Mouse (Mus musculus): ENCODE measurements at regions not wholly inside any gene's neighbourhood (a gene's known extent, or its start where the extent isn't known, plus 50 kb on each side); places are given as distances from the start of the nearest gene placed in this dataset.

DNA sequence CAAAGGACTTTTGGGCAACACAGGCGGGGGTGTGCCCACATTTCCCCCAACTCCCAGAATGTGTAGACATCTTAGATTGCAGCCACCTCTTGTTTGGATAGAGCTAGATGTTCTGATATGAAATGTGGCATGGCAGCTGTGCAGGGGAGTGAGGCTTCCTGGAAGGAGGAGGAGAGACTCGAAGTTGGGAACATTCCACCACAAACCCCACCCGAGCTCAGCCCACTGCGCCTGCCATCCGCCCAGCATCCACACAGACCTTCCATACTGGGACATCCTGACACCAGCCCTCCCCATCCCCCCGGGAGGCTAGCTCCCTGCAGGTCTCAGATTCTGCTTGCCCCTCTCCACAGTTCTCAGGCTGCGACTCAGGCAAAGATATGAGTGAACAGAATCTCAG lies 329.9 kb downstream of the Ptpru start:
- ATAC-seq (replicated peaks in 1 of 2; ENCODE audit: insufficient read depth in 1 of 2, low FRiP score in 2 of 2, low TSS enrichment in 1 of 2, low read depth in 1 of 2, poor library complexity in 2 of 2, severe bottlenecking in 2 of 2): no peak

DNA sequence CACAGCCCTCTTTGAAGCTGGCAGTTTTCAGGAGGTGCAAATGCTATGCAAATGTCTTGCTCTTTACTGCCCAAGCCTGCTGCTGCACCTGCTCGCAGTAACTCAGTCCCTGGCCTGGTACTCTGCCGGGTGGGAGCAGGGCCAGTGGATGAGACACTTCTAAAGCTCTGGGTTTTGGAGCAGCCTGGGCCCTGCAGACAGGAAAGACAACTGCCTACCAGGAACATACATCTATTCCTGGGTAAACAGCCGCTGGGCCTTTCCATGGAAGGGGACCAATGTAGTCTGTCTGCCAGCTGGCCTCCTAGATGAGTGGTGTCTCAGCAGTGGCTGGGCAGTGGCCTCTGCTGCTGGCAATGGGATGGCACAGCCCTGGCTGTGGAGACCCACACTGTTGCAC lies 326.5 kb downstream of the Ptpru start:
- ATAC-seq (replicated peaks in 1 of 2; ENCODE audit: insufficient read depth in 1 of 2, low FRiP score in 2 of 2, low TSS enrichment in 1 of 2, low read depth in 1 of 2, poor library complexity in 2 of 2, severe bottlenecking in 2 of 2): no peak

DNA sequence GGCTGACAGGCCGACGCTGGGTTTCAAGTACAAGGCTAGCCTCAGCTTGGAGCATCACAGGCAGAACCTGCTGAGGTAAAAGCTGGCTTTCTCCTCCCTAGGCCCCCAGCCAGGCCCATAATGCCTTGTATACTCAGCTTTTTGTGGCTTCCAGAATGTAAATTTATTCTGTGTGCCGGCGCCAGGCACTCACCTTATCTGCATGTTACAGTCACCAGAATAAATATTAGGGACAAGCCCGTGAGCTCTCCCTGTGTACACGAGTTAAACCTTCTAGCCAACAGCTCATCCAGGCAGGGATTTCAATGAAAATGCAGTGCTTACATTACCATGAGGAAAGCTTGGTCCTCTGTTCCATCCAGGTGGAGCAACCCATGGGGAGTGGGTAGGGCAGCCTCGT lies 325.3 kb downstream of the Ptpru start:
- no peak for ATAC-seq (replicated peaks in 1 of 2; ENCODE audit: insufficient read depth in 1 of 2, low FRiP score in 2 of 2, low TSS enrichment in 1 of 2, low read depth in 1 of 2, poor library complexity in 2 of 2, severe bottlenecking in 2 of 2)

DNA sequence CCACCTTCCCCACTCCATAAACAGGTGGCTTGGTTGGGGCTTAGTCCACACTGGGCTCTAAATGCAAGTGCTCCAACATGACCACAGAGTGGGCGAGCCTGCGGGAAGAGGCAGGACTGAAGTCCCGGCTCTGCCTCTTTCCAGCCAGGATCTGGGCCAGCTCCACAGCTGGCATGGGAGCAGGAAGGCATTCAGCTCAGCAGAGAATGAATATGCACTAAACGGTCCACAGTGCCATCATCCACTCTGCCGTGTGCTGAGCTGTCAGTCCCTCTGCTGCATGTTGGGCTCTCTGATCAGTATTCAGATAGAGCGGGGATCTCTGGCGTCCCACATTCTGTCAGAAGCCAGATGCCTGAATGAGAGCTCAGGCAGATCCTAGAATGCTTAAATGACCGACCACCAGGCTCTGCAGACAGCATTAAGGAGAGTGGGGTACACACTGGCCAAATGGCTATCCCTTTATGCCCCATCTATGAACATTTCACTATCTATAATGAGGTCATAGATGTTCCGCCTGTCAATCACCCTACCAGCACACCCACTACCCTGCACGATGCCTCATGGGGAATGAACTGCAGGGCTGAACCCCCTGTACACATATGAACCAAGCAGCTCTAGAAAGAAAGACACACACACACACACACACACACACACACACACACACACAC lies 317.3 kb downstream of the Ptpru start:
- ATAC-seq (replicated peaks in 1 of 2; ENCODE audit: insufficient read depth in 1 of 2, low FRiP score in 2 of 2, low TSS enrichment in 1 of 2, low read depth in 1 of 2, poor library complexity in 2 of 2, severe bottlenecking in 2 of 2): no peak

DNA sequence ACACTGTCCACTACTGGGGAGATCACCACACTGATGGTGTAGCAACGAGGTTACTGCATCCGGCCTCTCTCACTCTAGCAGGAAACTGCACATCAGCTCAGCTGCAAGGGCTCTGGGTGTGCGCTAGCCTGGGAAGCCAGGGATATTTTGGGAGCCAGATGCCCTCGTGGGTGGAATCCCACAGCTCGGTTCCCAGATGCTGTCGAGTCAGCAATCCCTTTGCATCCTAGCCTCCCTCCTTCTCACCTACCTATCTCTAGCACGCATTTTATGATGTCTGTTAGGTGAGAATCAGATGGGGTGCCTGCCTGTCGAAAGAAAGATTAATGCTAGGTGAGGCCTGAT lies 316.8 kb downstream of the Ptpru start:
- ATAC-seq (replicated peaks in 1 of 2; ENCODE audit: insufficient read depth in 1 of 2, low FRiP score in 2 of 2, low TSS enrichment in 1 of 2, low read depth in 1 of 2, poor library complexity in 2 of 2, severe bottlenecking in 2 of 2): no peak

DNA sequence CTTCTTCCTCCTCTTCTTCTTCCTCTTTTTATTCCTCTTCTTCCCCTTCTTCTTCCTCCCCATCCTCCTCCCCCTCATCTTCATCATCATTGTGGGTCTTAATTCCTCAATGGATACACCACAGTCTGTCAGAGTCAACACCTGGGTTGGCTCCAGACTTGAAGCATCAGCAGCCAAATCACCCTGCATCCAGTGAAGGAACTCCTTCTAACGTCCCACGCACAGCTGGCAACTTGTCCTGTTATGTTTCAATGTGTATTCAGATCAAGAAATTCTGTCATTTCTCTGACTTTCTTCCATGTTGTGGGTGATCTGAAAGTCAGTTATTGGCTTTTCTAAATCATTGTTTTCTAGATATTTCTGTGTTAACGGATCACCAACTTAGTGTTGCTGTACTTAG lies 312.9 kb downstream of the Ptpru start:
- ATAC-seq (replicated peaks in 1 of 2; ENCODE audit: insufficient read depth in 1 of 2, low FRiP score in 2 of 2, low TSS enrichment in 1 of 2, low read depth in 1 of 2, poor library complexity in 2 of 2, severe bottlenecking in 2 of 2): no peak

DNA sequence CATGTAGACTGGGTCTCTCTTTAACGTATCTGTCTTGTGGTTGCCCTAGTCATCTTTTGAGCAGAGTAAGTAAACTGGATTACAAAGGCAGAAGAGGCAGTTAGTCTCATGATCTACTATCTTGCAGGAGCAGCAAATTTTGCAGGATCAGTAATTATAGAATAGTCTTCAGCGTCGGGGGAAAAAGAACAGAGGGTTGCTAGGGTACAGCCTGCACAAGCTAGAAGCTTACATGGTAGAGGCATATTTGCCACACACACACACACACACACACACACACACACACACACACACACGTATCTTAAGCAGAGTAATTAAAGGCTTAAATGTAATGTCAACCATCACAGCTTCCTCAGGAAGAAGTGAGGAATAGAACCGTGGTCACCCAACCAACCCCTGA lies 307.6 kb downstream of the Ptpru start:
- ATAC-seq (replicated peaks in 1 of 2; ENCODE audit: insufficient read depth in 1 of 2, low FRiP score in 2 of 2, low TSS enrichment in 1 of 2, low read depth in 1 of 2, poor library complexity in 2 of 2, severe bottlenecking in 2 of 2): no peak

DNA sequence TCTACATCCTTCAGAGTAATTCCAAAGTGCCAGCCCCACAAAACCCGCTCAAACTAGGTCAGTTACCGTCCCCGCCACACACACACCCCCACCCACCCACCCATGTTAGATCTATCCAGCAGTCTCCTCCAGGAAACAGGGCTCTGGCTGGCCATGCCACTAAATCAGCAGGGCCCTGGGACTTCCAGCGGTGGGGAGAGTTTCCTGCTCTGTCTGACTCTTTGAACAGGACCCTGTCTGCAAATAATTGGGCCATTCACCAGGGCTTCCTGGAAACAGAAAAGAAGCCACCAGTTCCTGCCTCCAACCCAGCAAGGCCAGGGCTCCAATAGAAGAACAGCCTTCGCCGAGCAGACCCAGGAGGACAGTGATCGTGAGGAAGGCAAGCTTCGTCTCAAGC lies 307.1 kb downstream of the Ptpru start:
- ATAC-seq (replicated peaks in 1 of 2; ENCODE audit: insufficient read depth in 1 of 2, low FRiP score in 2 of 2, low TSS enrichment in 1 of 2, low read depth in 1 of 2, poor library complexity in 2 of 2, severe bottlenecking in 2 of 2): no peak

DNA sequence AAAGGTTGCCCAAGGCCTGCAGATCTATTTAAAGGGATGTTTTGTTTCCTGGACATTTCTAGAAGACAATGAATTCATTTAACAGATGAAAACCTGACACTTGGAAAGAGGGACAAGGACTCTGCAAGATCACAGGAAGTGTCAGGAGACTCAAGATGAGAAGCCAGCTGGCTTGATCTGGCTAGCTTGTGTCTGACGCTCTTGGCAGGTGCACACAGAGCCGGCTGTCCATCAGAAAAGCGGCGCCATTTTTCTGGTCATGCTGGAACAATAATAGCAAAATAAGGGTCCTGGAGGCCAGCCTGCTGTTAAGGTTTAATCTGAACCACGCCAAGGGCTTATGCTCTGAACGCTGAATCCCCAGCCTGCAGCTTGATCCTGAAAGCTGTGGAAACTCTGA lies 303.3 kb downstream of the Ptpru start:
- no peak for ATAC-seq (replicated peaks in 1 of 2; ENCODE audit: insufficient read depth in 1 of 2, low FRiP score in 2 of 2, low TSS enrichment in 1 of 2, low read depth in 1 of 2, poor library complexity in 2 of 2, severe bottlenecking in 2 of 2)

DNA sequence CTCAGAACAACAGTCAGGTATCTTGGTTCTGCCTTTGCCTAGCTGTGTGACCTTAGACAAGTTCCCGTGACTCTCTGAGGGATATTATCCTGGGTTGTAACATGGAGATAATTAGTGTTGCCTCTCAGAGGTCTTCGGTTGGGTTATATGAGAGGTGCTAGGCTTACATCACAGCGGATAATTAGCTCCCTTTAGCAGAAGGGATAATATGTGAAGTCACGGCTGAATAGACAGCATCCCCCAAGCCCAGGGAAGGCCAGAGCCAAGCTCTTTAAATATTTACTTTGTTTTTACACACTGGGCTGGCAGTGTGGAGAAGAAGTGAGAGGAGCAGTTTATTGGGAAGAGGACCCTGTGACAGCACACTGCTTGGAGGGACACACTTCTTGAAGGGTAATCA lies 299.9 kb downstream of the Ptpru start:
- ATAC-seq (replicated peaks in 1 of 2; ENCODE audit: insufficient read depth in 1 of 2, low FRiP score in 2 of 2, low TSS enrichment in 1 of 2, low read depth in 1 of 2, poor library complexity in 2 of 2, severe bottlenecking in 2 of 2): no peak

DNA sequence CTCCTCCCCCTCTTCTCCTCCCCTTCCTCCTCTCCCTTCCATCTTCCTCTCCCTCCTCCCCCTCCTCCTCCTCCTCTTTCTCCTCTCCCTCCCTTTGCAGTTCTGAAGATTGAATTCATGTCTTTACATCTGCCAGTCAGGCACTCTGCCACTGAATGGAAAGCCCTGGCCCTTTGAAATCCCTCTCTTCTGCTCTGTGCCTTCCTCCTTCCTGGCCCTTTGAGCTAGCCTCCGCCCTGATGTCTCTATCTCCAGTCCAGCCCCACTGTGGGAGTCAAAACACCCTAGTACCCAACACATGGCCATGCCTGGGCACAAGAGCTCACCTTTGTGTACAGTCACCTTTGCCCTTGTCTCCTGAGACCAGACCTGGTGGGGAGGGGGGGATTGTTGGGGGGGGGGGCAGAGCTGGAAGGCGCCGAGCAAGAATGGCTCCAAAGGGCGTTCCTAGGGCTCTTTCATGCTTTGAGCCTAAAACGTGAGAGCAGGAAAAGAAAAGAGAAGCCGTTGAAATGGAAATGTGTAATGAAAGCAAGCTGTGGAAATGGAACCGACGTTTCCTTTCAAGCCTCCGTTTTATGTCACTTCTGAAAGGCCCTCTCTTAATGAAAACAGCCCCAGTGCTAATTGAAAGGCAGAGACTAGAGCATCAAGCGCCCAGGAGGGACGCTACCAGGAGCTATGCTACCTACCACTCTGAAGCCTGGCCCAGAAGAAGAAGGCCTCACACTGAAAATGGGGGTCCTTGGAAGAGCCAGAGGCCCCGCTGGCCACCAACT lies 291.5 kb downstream of the Ptpru start:
- no peak for ATAC-seq (replicated peaks in 1 of 2; ENCODE audit: insufficient read depth in 1 of 2, low FRiP score in 2 of 2, low TSS enrichment in 1 of 2, low read depth in 1 of 2, poor library complexity in 2 of 2, severe bottlenecking in 2 of 2)

DNA sequence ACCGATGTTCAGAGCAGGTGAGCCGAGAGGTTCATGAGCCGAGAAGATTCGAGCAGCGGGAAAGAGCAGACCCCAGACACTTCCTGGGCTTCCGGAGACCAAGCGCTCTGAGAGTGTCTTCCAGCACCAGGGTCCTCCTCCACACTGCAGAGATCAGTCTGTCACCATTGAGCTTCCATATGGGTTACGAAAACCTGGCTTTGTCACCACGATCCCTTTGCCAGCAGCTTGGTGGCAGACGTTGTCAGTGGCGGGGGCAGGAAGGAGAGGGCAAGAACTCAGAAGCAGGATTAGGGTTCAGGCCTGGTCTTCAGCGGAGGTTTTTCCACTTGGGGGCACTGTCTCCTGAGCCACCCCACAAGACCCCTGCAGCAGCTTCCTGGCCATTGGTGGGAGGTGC lies 288.5 kb downstream of the Ptpru start:
- no peak for ATAC-seq (replicated peaks in 1 of 2; ENCODE audit: insufficient read depth in 1 of 2, low FRiP score in 2 of 2, low TSS enrichment in 1 of 2, low read depth in 1 of 2, poor library complexity in 2 of 2, severe bottlenecking in 2 of 2)

DNA sequence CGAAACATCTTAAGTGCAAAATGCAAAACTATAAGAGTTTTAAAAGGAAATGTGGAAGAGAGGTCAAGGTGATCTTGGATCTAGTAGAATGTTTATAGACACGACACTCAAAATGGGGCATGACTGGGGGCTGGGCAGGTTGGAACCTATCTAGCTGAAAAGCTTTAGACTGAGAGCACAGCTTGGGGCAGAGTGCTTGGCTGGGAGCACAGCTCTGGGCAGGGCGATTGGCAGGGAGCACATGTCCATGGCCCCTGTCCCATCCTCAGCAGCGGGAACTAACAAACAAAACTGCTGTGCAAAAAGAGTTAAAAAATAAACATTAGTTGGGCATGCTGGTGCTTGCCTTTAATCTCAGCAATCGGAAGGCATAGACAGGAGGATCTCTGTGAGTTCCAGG lies 279.6 kb downstream of the Ptpru start:
- no peak for ATAC-seq (replicated peaks in 1 of 2; ENCODE audit: insufficient read depth in 1 of 2, low FRiP score in 2 of 2, low TSS enrichment in 1 of 2, low read depth in 1 of 2, poor library complexity in 2 of 2, severe bottlenecking in 2 of 2)

DNA sequence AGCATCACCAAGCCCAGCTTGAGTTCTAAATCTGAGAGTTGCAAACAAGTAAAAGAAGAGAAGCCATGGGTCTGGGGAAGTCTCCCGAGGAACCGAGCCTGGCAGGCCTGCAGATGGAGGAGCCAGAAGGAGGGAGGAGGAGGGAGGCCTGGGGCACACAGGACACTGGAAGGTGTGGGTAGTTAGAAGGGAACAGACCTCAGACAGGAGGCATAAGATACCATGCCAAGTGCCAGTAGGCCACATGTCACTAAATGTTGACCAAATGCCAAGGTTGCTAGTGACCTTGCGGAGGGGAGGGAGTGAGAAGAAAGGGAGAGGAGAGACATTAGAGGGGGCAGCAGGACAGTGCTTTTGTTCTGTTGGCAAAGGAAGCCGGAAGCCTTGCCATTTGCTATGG lies 274.2 kb downstream of the Ptpru start:
- ATAC-seq (replicated peaks in 1 of 2; ENCODE audit: insufficient read depth in 1 of 2, low FRiP score in 2 of 2, low TSS enrichment in 1 of 2, low read depth in 1 of 2, poor library complexity in 2 of 2, severe bottlenecking in 2 of 2): no peak

DNA sequence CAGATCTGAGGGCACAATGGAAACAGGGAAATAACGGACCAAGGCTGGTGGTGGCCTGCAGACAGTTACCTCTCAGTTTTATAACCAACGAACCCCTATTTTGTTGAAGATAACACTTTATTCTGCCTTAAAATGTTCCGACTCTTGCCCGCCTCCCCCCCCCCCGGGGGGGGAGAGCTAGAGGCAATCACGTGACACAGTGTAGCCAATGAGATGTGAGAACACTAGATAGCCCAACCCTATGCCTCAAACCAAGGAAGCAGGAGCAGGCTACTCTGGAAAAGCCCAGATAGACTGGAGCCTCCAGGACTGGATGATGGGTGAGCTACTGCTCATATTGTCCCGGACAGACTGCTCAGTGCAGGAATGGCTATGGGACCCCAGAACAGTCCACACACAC lies 272.9 kb downstream of the Ptpru start:
- ATAC-seq (replicated peaks in 1 of 2; ENCODE audit: insufficient read depth in 1 of 2, low FRiP score in 2 of 2, low TSS enrichment in 1 of 2, low read depth in 1 of 2, poor library complexity in 2 of 2, severe bottlenecking in 2 of 2): no peak

DNA sequence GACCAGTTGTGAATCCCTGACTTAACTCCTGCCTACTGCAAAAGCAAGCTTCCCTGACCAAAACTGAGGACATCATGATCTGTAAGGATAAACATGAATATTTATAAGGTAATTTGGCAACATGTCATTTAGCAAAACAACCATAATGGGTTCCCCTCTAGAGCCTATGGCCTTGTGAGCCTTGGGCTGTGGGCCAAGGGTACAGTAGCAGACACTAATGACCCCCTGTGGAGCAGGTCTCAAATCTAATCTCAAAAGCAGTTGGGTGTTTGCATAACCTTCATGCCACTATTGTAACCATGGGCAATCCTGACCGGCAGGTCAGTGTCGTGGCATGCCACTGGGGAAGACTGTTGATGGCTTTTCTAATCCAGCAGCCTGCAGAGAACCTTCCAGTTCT lies 270.8 kb downstream of the Ptpru start:
- ATAC-seq (replicated peaks in 1 of 2; ENCODE audit: insufficient read depth in 1 of 2, low FRiP score in 2 of 2, low TSS enrichment in 1 of 2, low read depth in 1 of 2, poor library complexity in 2 of 2, severe bottlenecking in 2 of 2): no peak

DNA sequence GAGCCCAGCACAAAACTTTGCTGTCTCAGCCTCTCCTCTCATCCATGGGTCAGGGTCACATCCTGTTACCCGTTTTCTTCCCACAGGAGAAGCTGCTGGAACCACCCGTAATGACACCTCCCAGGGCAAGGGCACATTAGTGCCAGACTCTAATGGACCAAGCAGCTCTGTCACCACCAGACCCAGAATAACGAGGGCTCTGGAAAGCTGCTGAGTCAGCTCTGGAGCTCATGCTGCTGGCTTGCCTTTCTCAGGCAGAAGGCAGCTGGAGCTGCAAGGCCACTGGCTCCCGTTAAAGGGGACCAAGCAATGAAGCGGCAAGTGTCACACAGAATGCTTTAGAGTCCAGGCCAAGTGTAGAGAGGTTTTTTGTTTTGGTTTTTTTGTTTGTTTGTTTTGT lies 268.9 kb downstream of the Ptpru start:
- ATAC-seq (replicated peaks in 1 of 2; ENCODE audit: insufficient read depth in 1 of 2, low FRiP score in 2 of 2, low TSS enrichment in 1 of 2, low read depth in 1 of 2, poor library complexity in 2 of 2, severe bottlenecking in 2 of 2): no peak

DNA sequence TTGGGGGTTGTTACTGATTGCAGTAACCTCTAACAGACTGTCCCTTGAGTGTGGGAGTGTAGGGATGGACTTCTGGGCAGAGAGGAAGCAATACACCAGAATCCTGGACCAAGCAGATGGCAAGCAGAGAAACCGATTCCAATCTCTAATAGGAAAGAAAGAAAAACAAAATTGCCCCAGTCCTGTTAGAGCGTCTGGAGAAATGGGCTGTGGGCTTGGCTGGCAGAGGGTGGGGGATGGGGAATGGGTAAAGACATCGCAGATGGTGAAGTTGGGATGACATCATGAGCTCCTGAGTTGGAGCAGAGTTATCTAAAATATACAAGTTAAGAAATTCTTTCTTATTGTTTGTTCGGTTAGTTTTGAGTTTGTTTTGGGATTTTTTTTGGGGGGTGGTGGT lies 260.5 kb downstream of the Ptpru start:
- no peak for ATAC-seq (replicated peaks in 1 of 2; ENCODE audit: insufficient read depth in 1 of 2, low FRiP score in 2 of 2, low TSS enrichment in 1 of 2, low read depth in 1 of 2, poor library complexity in 2 of 2, severe bottlenecking in 2 of 2)

DNA sequence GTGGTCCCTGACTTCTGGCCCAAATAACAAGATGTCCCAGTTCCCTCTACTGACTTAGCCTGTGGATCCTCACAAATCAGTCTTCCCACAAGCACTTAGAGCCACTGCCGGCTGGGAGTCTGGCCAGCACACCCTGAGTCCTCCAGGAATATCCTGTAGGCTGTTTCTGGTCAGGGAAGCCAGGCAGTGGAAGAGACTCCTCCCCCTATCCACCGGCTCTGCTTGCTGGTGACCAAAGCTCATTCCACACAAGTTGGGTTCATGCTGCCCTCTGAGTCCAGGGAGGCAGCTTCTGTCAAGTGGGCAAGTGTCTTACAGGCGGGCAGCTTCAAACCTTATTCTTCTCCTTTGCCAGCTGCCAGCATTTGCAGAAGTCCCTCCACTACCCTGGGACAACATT lies 252.1 kb downstream of the Ptpru start:
- ATAC-seq (replicated peaks in 1 of 2; ENCODE audit: insufficient read depth in 1 of 2, low FRiP score in 2 of 2, low TSS enrichment in 1 of 2, low read depth in 1 of 2, poor library complexity in 2 of 2, severe bottlenecking in 2 of 2): no peak
